Mouse (Mus musculus) lung, embryonic 16.5 days (tissue): ENCODE data around the gene Gm20741. TPM values are rescaled to one million over a fixed set of nuclear protein-coding genes. Genes with fewer than 3 reads are reported as not detected.

Experiments
- ATAC-seq: fragments of 200-750 bp; cut with Nextera tagmentation; 2 replicates; pipeline ENCODE4 v1.8.0; 2017; ENCODE audit warnings: low read depth, mild to moderate bottlenecking, moderate library complexity
- H3K27ac ChIP-seq: fragments of 300-500 bp; sonication (generic); 2 replicates; pipeline ENCODE4 v1.5.1; 2014; ENCODE audit warnings: mild to moderate bottlenecking, control low read depth, low read length
- H3K27me3 ChIP-seq: fragments of 300-500 bp; sonication (generic); 2 replicates; pipeline ENCODE4 v1.6.1; 2014; ENCODE audit warnings: low read depth, low read length, mixed read lengths; ENCODE audit not compliant: control insufficient read depth, insufficient read depth
- H3K36me3 ChIP-seq: fragments of 300-500 bp; sonication (generic); 2 replicates; pipeline ENCODE4 v1.6.1; 2014; ENCODE audit warnings: low read length; ENCODE audit not compliant: control insufficient read depth, insufficient read depth
- H3K4me1 ChIP-seq: fragments of 300-500 bp; sonication (generic); replicated peaks from 2 replicates; pipeline ENCODE4 v1.6.1; 2014; ENCODE audit warnings: low read length, mixed read lengths; ENCODE audit not compliant: control insufficient read depth, insufficient read depth
- H3K4me2 ChIP-seq: fragments of 300-500 bp; sonication (generic); 2 replicates; pipeline ENCODE4 v1.6.1; 2014; ENCODE audit warnings: low read depth, low read length, control low read depth
- H3K4me3 ChIP-seq: fragments of 300-500 bp; sonication (generic); 2 replicates; pipeline ENCODE4 v1.5.1; 2014; ENCODE audit warnings: mild to moderate bottlenecking, low read length, control low read depth
- H3K9ac ChIP-seq: fragments of 300-500 bp; sonication (generic); 2 replicates; pipeline ENCODE4 v1.6.1; 2014; ENCODE audit warnings: low read length, control low read depth
- H3K9me3 ChIP-seq: fragments of 300-500 bp; sonication (generic); 2 replicates; pipeline ENCODE4 v1.6.1; 2016; ENCODE audit warnings: low read length; ENCODE audit not compliant: control insufficient read depth
- WGBS: fragments of 180-500 bp; shearing (Covaris S2); extraction: QIAGEN DNeasy Blood & Tissue Kit; methylation state at CpG from one replicate; pipeline ENCODE4 v1.1.7; 2014; 5-methylcytosine and 5-hydroxymethylcytosine counted together
- polyA plus RNA-seq: library from polyadenylated mRNA; unstranded; fragments of >200 nt; fragmentation: Nextera tagmentation; extraction: Ambion mirVana; gene quantifications from 2 replicates; pipeline ENCODE4 v1.2.1, GENCODE M21; 2015

Gm20741 gene
- 0.94 TPM in 1 of 2 replicates, not detected in the other for polyA plus RNA-seq

DNA sequence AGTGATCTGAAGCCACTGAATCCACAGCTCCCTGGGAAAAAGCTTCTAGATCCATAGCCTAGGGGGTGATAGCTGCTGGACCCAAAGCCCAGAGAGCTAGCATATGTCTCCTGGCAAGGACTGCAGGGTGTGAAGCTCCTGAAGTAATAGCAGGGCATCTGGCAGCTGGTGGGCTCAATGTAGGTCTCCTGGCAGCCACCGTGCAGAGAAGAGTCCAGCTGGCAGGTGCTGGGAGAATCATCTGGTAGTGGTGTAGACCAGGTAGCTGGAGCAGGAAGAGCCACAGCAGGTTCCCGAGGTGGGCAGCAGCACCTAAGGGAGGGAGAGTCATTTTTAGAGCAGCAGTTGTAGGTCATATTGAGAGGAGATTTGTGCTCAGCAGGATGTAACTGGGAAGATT is at the start of gene Gm20741:
TSS of gene Gm20741 (minus strand) at position 394 of the 400 bp plus-strand sequence.
- no peaks in the 10 kb centered on the region for H3K9me3 ChIP-seq
- no peaks in the 10 kb centered on the region for H3K36me3 ChIP-seq
- no peaks in the 10 kb centered on the region for H3K27me3 ChIP-seq
- no peak for ATAC-seq
- H3K4me1 ChIP-seq = no peaks in the 10 kb centered on the region
- no peak within 1 kb of the TSS for H3K9ac ChIP-seq
- 72% methylated on average over 2 of the region's 2 CpGs for whole genome bisulfite sequencing
- H3K4me2 ChIP-seq = no peak within 1 kb of the TSS
- H3K27ac ChIP-seq = no peak within 1 kb of the TSS
- no peak within 1 kb of the TSS for H3K4me3 ChIP-seq

DNA sequence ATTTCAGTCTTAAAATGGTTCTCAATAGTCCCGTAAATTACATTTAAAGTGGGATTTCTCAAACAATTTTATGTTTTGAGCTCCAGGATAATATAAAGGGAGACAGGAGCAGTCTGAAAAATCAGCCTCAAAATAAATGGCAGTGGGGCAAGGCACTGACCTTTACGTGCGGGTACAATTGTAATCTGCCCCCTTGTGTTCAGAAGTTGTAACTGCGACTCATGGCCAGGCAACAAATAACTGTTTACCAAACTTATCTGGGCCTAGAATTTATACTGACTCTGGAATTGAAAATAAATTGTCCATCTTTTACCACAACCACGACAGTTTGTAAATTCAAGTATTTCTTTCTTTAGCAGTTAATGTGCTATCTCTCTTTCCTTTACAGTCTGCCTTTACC is 39.4 kb upstream of the Gm20741 start:
- Histone ChIP-seq H3K9me3 (no peaks in the 10 kb centered on the region), H3K36me3 (no peaks in the 10 kb centered on the region), H3K4me1 (no peaks in the 10 kb centered on the region), H3K27me3 (no peaks in the 10 kb centered on the region), H3K4me3 (no peak overlapping the region), H3K27ac (no peak overlapping the region), H3K9ac (no peak overlapping the region), H3K4me2 (no peak overlapping the region)
- ATAC-seq = no peak
- WGBS = 16% methylated on average over 5 of the region's 5 CpGs

DNA sequence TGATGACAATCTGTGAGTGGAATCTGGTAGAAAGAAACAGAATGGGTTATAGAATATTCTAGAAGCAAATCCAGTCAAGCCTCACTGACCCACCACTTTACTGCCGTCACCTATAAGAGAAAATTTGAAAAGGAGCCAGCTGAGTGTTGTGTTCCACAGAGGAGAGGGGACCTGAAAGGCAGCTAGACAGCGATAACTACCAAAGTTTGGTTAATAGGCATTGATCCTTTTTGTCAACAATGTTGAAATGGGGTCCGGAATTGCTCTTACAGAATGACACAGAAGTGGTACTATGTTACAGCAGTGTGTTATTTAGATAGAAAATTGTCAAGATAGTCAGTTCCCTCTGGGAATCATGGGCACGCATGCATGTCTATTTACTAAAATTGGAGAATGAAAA is 36.5 kb upstream of the Gm20741 start:
- Histone ChIP-seq H3K9me3 (no peaks in the 10 kb centered on the region), H3K4me1 (no peaks in the 10 kb centered on the region), H3K36me3 (no peaks in the 10 kb centered on the region), H3K4me2 (no peak overlapping the region), H3K9ac (no peak overlapping the region), H3K27me3 (no peaks in the 10 kb centered on the region), H3K4me3 (no peak overlapping the region), H3K27ac (no peak overlapping the region)
- 79% methylated on average over 4 of the region's 4 CpGs for WGBS
- ATAC-seq = no peak

DNA sequence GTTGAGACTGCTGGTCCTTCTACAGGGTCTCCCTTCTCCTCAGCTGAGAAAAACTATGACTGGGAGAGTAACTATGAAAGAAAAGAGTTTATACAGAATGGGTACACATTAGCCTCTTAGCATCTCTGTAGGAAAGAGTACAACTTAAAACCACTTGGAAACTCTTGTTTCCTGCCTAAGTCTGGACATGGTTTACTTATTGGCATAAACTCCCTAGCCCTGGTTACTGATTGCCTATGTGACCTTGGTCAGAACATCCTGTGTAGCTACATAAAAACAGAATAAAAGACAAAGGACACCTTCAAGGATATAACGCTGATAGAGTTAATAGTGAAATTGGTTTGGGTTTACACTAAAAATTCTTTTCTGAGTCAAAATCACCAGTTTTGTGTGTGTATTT is 35.3 kb upstream of the Gm20741 start:
- Histone ChIP-seq H3K9ac (no peak overlapping the region), H3K4me3 (no peak overlapping the region), H3K4me2 (no peak overlapping the region), H3K27ac (no peak overlapping the region), H3K36me3 (no peaks in the 10 kb centered on the region), H3K4me1 (no peaks in the 10 kb centered on the region), H3K27me3 (no peaks in the 10 kb centered on the region), H3K9me3 (no peaks in the 10 kb centered on the region)
- no peak for ATAC-seq
- WGBS = 84% methylated on average over 1 of the region's 1 CpGs

DNA sequence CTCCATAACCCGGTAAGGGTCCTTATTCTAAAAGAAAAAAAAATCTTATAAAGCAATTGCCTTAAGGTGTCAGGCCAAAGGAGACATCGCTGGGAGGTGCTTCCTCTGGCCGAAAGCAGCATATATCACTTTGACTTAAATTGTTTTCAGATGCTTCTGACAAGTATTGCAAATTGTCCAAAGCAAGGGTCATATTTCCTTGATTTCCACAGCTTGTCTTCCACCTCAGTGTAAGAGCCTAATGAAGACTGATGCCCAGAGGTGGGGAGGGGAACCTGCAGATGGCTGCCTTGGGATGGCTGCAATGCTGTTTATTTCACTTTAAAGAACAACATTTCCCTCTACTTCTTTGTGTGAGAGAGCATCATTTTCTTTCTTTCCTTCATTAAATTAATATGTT is 15.0 kb upstream of the Gm20741 start:
- Histone ChIP-seq H3K4me3 (no peak overlapping the region), H3K36me3 (no peaks in the 10 kb centered on the region), H3K9ac (no peak overlapping the region), H3K4me1 (no peaks in the 10 kb centered on the region), H3K27ac (no peak overlapping the region), H3K27me3 (no peaks in the 10 kb centered on the region), H3K4me2 (no peak overlapping the region), H3K9me3 (no peaks in the 10 kb centered on the region)
- no peak for ATAC-seq
- 68% methylated on average over 3 of the region's 3 CpGs for WGBS

DNA sequence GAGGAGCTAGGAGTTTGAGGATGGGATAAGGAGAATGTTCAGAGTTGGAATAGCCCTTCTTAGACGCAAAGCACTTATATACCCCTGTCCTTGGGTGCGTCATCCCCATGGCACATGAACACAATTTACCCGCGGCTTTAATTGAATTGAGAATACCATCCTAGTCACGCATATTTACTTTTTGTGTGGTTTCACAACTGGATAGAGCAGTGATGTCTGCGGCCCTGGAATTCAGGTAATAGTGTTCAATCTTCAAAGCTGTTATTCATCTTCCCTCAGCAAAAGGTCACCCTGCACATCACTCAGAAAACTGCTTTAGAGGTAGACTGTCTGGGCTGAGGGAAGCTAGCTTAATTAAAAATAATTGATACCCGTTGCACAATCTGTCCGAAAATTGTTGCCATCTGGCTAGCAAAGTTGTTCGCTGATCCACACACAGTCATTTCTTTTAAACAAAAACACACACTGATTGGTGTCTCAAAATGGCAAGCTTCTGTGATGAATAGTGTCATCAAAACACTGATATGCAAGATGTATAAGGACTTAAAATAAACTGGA is 14.2 kb upstream of the Gm20741 start, which contains the start of gene Krtap14:
TSS of gene Krtap14 (minus strand) at position 51 of the 558 bp plus-strand sequence.
- H3K4me1 ChIP-seq = no peaks in the 10 kb centered on the region
- H3K4me2 ChIP-seq = no peak within 1 kb of the TSS
- WGBS = 86% methylated on average over 9 of the region's 9 CpGs
- no peak within 1 kb of the TSS for H3K9ac ChIP-seq
- H3K27me3 ChIP-seq = no peaks in the 10 kb centered on the region
- H3K27ac ChIP-seq = no peak within 1 kb of the TSS
- no peaks in the 10 kb centered on the region for H3K9me3 ChIP-seq
- H3K4me3 ChIP-seq = no peak within 1 kb of the TSS
- H3K36me3 ChIP-seq = no peaks in the 10 kb centered on the region
- no peak for ATAC-seq

DNA sequence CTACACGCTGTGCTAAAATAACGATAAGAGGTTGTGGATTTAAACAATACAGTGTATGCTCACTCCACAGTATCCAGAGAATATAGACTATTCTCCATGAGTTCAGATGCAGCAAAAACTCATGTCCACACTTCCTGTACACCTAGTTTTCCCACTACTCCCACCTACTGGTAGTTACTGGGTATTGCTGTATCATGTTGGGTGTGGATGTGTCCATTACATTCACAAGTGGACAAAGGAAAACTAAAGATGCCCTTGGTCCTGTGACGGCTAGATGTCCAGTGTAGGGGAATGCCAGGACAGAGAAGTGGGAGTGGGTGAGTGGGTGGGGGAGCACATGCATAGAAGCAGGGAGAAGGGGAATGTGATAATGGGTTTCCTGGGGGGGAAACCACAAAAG is 11.7 kb upstream of the Gm20741 start:
- no peaks in the 10 kb centered on the region for H3K4me1 ChIP-seq
- H3K9me3 ChIP-seq = no peaks in the 10 kb centered on the region
- no peaks in the 10 kb centered on the region for H3K36me3 ChIP-seq
- no peak overlapping the region for H3K27ac ChIP-seq
- no peak overlapping the region for H3K4me3 ChIP-seq
- no peak overlapping the region for H3K9ac ChIP-seq
- H3K4me2 ChIP-seq = no peak overlapping the region
- ATAC-seq = no peak
- WGBS = 81% methylated on average over 3 of the region's 3 CpGs
- no peaks in the 10 kb centered on the region for H3K27me3 ChIP-seq

DNA sequence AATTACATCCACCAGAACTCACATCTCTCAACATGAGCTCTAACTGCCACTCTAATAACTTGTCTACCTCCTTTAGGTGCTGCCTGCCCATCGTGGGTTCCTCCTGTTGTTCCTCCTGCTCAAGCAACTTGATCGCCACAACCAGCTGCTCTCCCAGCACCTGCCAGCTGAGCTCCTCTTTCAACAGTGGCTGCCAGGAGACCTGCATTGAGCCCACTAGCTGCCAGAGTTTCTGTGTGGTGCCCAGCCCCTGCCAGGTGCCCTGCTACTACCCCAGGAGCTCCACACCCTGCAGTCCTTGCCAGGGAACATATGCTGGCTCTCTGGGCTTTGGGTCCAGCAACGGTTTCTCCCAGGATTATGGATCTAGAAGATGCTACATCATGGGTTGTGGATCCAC is 8.0 kb upstream of the Gm20741 start, which contains the start of gene Krtap15:
TSS of gene Krtap15 (plus strand) at position 150 of the 400 bp plus-strand sequence.
- 65% methylated on average over 3 of the region's 3 CpGs for WGBS

DNA sequence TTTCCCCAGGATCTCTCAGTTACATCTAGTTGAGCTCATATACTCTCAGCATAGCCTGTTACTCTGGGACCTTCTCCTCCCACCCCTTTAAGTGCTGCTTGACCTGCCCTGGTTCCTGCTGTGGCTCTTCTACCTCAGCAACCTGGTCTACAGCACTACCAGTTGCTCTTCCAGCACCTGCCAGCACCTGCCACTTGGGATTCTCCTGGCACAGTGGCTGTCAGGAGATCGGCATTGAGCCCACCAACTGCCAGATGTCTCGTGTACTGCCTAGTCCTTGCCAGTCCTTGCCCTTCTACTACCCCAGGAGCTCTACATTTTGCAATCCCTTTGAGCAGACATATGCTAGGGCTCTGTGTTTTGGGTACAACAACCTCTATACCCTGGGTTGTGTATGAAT is 25.2 kb downstream of the Gm20741 start:
- Histone ChIP-seq H3K4me3 (no peak overlapping the region), H3K9me3 (no peaks in the 10 kb centered on the region), H3K27ac (no peak overlapping the region), H3K27me3 (no peaks in the 10 kb centered on the region), H3K9ac (no peak overlapping the region), H3K4me2 (no peak overlapping the region), H3K36me3 (no peaks in the 10 kb centered on the region), H3K4me1 (no peaks in the 10 kb centered on the region)
- no peak for ATAC-seq
- WGBS = 60% methylated on average over 2 of the region's 2 CpGs

More for the DNA sequence above, 8.0 kb upstream of the Gm20741 start, which contains the start of gene Krtap15:
- Histone ChIP-seq H3K4me1 (no peaks in the 10 kb centered on the region), H3K4me2 (no peak within 1 kb of the TSS), H3K27ac (no peak within 1 kb of the TSS), H3K27me3 (no peaks in the 10 kb centered on the region), H3K36me3 (no peaks in the 10 kb centered on the region), H3K9ac (no peak within 1 kb of the TSS), H3K4me3 (no peak within 1 kb of the TSS), H3K9me3 (no peaks in the 10 kb centered on the region)
- no peak for ATAC-seq

DNA sequence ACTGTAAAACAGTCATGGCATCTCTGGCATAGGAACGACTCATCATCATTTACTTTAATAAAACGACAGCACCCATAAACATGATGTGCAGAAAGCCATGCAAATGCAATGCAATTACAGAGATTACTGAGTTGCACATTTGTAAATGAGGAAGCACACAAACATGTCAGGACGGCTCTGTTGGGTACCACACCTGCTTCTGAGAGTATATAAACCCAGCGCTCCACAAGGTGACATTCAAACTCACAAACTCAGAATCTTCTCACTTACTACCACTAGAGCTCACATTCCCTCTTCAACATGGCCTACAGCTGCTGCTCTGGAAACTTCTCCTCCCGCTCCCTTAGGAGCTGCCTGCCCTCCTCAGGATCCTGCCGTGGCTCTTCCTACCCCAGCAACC is 34.4 kb downstream of the Gm20741 start, which contains the start of gene Gm5965:
TSS of gene Gm5965 (plus strand) at position 301 of the 400 bp plus-strand sequence.
- Histone ChIP-seq H3K27ac (no peak within 1 kb of the TSS), H3K4me2 (no peak within 1 kb of the TSS), H3K4me3 (no peak within 1 kb of the TSS), H3K4me1 (no peaks in the 10 kb centered on the region), H3K36me3 (no peaks in the 10 kb centered on the region), H3K27me3 (no peaks in the 10 kb centered on the region), H3K9me3 (no peaks in the 10 kb centered on the region), H3K9ac (no peak within 1 kb of the TSS)
- ATAC-seq = no peak
- 83% methylated on average over 5 of the region's 6 CpGs for WGBS
